Mouse (Mus musculus): ENCODE data around the gene Olfr204. TPM values are rescaled to one million over a fixed set of nuclear protein-coding genes. Genes with fewer than 3 reads are reported as not detected.
"Not testable (repeated sequence)": the region's sequence is repeated elsewhere in the genome, so short reads cannot be mapped to it uniquely, and the experiment has no call there.

Olfr204 gene
- not detected for total RNA-seq (2021)
- long read RNA-seq, experiment 1: 0 reads
- long read RNA-seq, experiment 2: 0 reads

- intact Hi-C loops (cut with DNase I; ENCODE audit: low total_unique reads): no loop called here
- no peak for DNase-seq
These were observed at the start of gene Olfr204 for GRCm38 (mm10) chr16:59318148-59318547. Gene Olfr204 (minus strand): TSS chr16:59318248.

- intact Hi-C loops (cut with DNase I; ENCODE audit: low total_unique reads): no loop called here
- DNase-seq: no peak
These were observed 45.8 kb upstream of the Olfr204 start, which contains the start of gene Olfr209 for GRCm38 (mm10) chr16:59363893-59364292. Gene Olfr209 (minus strand): TSS chr16:59363993.

- intact Hi-C loops (cut with DNase I; ENCODE audit: low total_unique reads): no loop called here
These were observed 31.1 kb upstream of the Olfr204 start, which contains the start of gene Olfr206 for GRCm38 (mm10) chr16:59349146-59349545. Gene Olfr206 (minus strand): TSS chr16:59349246.

GRCm38 (mm10) chr16:59331038-59331437, 13.0 kb upstream of the Olfr204 start, which contains the start of gene Olfr205:
Gene Olfr205 (minus strand): TSS chr16:59331138.
- no peak for DNase-seq
- intact Hi-C loops (cut with DNase I; ENCODE audit: low total_unique reads): no loop called here

More at GRCm38 (mm10) chr16:59349146-59349545, 31.1 kb upstream of the Olfr204 start, which contains the start of gene Olfr206:
- no peak for DNase-seq

GRCm38 (mm10) chr16:59323262-59323661, 5.2 kb upstream of the Olfr204 start:
- intact Hi-C loops (cut with DNase I; ENCODE audit: low total_unique reads); DNase-seq: not testable (repeated sequence)

- DNase-seq: no peak
- intact Hi-C loops (cut with DNase I; ENCODE audit: low total_unique reads): no loop called here
These were observed 19.5 kb downstream of the Olfr204 start, which contains the start of gene Olfr203 for GRCm38 (mm10) chr16:59298581-59298980. Gene Olfr203 (plus strand): TSS chr16:59298881.

- intact Hi-C loops (cut with DNase I; ENCODE audit: low total_unique reads): not testable (repeated sequence)
These were observed 30.5 kb downstream of the Olfr204 start for GRCm38 (mm10) chr16:59287576-59287975.

GRCm38 (mm10) chr16:59286693-59287092, 31.4 kb downstream of the Olfr204 start, which contains the start of gene Olfr202:
Gene Olfr202 (minus strand): TSS chr16:59286793.
- DNase-seq: no peak
- intact Hi-C loops (cut with DNase I; ENCODE audit: low total_unique reads): no loop called here

More at GRCm38 (mm10) chr16:59287576-59287975, 30.5 kb downstream of the Olfr204 start:
- not testable (repeated sequence) for DNase-seq

- intact Hi-C loops (cut with DNase I; ENCODE audit: low total_unique reads): no loop called here
- DNase-seq: no peak
These were observed 34.6 kb downstream of the Olfr204 start for GRCm38 (mm10) chr16:59283476-59283875.

GRCm38 (mm10) chr16:59280542-59280941, 37.5 kb downstream of the Olfr204 start:
- intact Hi-C loops (cut with DNase I; ENCODE audit: low total_unique reads): no loop called here

GRCm38 (mm10) chr16:59272532-59272931, 45.5 kb downstream of the Olfr204 start, which contains the start of gene Olfr201:
Gene Olfr201 (minus strand): TSS chr16:59272632.
- intact Hi-C loops (cut with DNase I; ENCODE audit: low total_unique reads): not testable (repeated sequence)

More at GRCm38 (mm10) chr16:59280542-59280941, 37.5 kb downstream of the Olfr204 start:
- no peak for DNase-seq

GRCm38 (mm10) chr16:59269097-59269496, 49.0 kb downstream of the Olfr204 start:
- DNase-seq; intact Hi-C loops (cut with DNase I; ENCODE audit: low total_unique reads): not testable (repeated sequence)

More at GRCm38 (mm10) chr16:59272532-59272931, 45.5 kb downstream of the Olfr204 start, which contains the start of gene Olfr201:
- not testable (repeated sequence) for DNase-seq

Other genes starting within 250 kb of the Olfr204 start
- gene Olfr190, start 240.2 kb downstream of the Olfr204 start, total RNA-seq (2021): not detected
- gene Olfr191, start 228.4 kb downstream of the Olfr204 start, total RNA-seq (2021): not detected
- gene Olfr193, start 206.4 kb downstream of the Olfr204 start, total RNA-seq (2021): not detected
- not detected for gene Olfr194, start 197.2 kb downstream of the Olfr204 start, total RNA-seq (2021)
- not detected for gene Olfr195, start 171.2 kb downstream of the Olfr204 start, total RNA-seq (2021)
- not detected for gene Olfr196, start 147.8 kb downstream of the Olfr204 start, total RNA-seq (2021)
- not detected for gene Olfr198, start 114.7 kb downstream of the Olfr204 start, total RNA-seq (2021)
- gene Olfr199, start 98.5 kb downstream of the Olfr204 start, total RNA-seq (2021): not detected
- not detected for gene Olfr201, start 45.6 kb downstream of the Olfr204 start, total RNA-seq (2021)
- gene Olfr202, start 31.5 kb downstream of the Olfr204 start, total RNA-seq (2021): not detected
- not detected for gene Olfr203, start 19.4 kb downstream of the Olfr204 start, total RNA-seq (2021)
- gene Olfr205, start 12.9 kb upstream of the Olfr204 start, total RNA-seq (2021): not detected
- gene Olfr206, start 31.0 kb upstream of the Olfr204 start, total RNA-seq (2021): not detected
- gene Olfr209, start 45.7 kb upstream of the Olfr204 start, total RNA-seq (2021): not detected
- not detected for gene Gabrr3, start 89.1 kb upstream of the Olfr204 start, total RNA-seq (2021)
- gene Riox2, start 153.5 kb upstream of the Olfr204 start, total RNA-seq (2021): 10 to 100 TPM; 11.3 to 11.4 TPM

Measured in gastrocnemius, postnatal 14 days (tissue).